Mouse (Mus musculus) mesoderm, embryonic 11.5 days (tissue): ENCODE data around the gene Gm20696.

Source experiments
- DNase-seq: peaks from one replicate; pipeline ENCODE4 v3.0.0-alpha.2; 2012; ENCODE audit warnings: low read depth, low spot score

Gene Gm20696

DNA sequence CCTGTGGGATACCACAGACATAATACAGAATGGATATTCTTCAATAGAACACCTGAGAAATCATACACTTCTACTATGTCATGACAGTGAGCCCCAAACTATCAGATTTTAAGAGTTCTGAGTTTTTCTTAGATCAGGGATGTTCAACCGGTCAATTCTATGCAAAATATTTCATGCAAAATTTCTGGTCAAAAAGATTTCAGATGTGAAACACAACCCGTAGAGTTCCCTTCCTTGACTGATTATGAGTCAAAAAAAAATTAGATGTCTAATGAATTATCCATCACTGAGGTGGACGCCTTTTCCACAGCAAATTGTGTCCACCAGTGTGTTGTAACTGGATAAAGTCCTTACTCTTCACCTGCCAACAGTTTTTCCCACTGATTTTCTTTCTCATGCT lies 332.3 kb downstream of the Gm20696 start:
- no peak for DNase-seq

DNA sequence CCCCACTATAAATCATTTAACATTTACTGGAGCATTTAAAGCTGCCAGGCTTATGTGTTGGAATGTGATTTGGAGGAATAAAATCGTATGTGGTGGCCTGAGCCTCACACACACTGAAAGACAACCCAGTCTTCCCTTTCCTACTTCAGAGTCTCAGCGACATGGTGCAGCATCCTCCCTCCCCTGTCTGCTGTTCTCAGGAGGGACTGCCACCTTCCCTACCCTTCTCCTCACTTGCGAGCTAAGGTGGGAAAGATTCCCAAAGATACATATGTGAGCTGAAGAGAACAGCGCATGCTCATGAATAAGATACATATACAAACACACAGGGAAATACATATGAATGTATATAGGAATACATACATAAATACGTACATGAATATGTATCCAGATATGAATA lies 333.5 kb downstream of the Gm20696 start:
- no peak for DNase-seq

DNA sequence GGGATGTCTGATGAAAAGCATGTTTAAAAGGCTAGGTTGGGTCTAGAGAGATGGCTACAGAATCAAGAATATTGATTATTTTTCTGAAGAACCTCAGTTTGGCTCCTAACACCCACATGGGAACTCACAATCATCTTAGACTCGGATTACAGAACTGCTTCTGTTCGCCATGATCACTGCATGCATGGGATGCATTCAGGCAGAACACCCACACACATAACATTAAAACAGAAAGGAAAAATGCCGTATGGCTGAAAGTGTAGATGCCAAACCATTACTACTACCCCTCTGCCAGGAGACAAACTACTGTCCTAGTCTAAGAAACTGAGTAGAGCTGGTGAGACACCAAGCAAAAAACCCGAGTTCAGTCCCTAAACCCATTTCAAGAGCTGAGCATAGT lies 336.4 kb downstream of the Gm20696 start:
- no peak for DNase-seq

DNA sequence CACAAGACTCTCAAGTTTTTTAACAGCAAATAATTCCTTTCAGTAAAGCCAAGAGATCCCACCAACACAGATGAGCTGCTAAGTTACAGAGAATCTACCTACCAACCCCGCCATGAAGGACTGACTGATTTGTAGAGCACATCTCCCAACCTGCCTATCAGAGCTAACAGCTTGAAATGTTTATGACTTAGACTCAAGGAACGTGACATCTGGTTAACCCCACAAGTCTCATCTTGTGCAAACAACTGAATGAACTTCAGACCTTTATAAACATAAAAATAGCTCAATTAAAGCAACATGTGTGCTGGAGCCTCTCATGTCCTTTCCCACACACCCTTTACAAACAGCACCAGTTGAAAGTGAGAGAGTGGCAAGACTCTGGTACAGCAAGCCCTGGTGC lies 338.0 kb downstream of the Gm20696 start:
- peak; percentile 62 for DNase-seq

DNA sequence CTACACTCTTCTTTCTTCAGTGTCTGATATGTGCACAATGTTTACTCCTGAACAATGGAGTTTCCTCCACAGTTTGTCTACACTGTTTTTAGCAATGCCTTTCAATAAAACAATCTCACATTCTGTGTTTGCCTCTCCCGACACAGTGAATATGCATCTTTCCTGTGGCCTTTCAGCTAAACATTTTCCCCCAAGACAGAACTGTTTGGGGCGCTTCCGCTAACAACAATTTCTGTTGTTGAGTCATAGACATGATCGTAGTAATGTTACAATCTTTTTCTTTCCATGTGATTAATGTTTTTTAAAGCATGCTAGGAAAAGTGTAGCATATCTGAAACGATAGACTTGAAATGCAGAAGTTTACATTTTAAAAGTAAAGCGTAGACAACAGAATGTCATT lies 338.5 kb downstream of the Gm20696 start:
- DNase-seq: no peak

DNA sequence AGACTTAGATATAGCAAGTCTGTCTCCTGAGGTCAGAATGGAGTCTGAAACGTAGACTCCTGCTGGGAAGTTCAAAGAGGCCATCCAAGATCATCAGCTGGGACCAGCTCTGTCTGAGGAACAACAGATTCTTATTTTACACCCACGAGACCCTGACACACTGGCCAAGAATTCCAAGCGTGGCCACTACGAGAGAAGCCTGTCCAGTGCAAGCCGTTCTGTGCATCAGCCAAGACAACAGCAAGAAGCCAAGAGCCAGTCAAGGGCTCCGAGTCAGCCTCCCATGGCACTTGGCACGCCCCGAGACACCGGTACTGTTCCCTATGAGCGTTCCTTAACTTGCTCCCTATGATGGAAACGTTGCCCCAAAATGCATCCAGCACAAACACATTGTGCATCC lies 338.9 kb downstream of the Gm20696 start:
- no peak for DNase-seq

DNA sequence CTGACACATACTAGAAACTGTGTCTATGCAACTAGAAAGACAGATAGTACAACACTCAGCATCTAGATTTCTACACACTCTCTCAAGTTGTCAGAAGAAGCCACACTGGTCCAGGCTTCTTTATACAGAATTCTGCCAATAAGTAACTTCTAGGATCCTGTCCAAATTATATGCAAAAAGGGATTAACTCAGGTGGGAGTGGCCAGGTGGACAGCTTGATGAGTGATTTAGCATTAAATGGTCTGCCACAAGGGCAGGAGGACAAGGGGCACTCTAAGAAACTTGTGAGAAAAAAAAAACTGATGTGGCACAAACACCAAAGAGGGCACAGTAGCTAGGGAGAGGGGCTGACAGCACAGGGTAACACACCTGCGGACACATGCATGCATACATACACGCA lies 340.7 kb downstream of the Gm20696 start:
- no peak for DNase-seq

DNA sequence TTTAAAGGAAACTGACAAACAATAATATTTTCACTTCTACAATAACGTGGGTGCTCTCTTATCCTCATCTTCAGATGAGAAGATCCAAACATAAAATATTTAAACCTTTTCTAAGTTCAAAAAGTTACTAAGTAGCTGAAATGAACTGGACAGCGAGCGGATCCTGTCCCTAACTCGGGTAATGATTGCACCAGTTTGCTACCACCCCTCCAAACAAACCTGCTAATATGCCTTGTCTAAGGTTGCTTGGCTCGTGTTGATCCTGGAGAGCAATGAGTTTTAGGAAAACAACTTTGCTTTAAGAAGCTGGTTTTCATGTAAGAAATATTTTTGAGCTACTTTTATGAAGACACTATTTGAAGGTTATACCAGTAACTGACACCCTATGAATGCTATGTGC lies 341.1 kb downstream of the Gm20696 start:
- no peak for DNase-seq

DNA sequence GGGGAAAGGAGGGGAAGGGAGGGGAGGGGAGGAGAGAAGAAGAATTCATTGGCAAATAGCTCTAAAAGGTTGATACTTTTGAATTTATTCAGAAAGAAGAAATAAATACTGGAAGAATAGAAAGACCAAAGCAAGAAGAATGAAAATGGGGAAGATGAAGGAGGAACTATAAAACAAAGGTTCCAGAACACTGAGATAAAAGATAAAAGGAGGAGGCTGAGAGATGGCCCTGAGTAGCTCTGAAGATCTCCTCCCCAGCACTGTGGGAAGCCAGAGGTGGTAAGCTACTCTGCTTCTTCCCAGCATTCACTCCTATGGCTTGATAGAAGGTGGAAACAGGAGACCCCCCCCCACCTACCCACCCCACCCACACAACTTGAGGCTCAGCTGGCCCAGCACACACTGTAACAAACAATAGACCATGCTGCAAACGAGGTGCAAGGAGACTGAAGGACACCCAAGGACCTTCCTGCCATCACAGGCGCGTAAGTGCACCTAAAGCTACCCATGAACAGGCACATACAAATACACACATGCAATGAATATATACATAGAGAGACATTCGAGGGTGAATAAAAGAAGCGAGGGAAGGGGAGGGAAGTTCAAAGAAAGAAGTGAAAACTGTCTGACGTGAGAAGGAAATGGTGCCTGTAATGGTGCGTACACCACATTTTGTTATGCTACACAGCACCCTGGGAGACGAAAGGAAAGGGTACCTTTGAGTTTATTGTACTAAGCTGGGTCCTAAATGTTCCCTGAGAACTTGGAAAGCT lies 344.3 kb downstream of the Gm20696 start:
- DNase-seq: no peak

DNA sequence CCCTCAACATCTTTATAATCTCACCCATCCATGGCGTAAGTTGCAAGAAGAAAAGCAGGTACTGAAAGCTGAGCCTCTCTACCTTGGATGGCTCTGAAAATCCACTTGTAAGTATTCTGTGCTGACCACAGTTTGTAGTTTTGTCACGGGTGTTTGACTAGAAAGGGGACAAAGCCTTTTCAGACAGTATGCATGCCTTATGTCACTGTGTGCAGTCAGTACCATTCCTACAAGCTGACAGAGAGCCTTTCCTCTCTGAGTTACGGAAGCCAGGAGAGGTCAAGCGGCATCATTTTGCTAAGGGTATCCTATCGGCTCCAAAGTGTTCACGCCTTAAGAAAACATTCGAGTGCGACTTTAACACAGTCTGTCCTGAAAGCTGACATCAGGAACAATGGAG lies 346.2 kb downstream of the Gm20696 start:
- DNase-seq: no peak

DNA sequence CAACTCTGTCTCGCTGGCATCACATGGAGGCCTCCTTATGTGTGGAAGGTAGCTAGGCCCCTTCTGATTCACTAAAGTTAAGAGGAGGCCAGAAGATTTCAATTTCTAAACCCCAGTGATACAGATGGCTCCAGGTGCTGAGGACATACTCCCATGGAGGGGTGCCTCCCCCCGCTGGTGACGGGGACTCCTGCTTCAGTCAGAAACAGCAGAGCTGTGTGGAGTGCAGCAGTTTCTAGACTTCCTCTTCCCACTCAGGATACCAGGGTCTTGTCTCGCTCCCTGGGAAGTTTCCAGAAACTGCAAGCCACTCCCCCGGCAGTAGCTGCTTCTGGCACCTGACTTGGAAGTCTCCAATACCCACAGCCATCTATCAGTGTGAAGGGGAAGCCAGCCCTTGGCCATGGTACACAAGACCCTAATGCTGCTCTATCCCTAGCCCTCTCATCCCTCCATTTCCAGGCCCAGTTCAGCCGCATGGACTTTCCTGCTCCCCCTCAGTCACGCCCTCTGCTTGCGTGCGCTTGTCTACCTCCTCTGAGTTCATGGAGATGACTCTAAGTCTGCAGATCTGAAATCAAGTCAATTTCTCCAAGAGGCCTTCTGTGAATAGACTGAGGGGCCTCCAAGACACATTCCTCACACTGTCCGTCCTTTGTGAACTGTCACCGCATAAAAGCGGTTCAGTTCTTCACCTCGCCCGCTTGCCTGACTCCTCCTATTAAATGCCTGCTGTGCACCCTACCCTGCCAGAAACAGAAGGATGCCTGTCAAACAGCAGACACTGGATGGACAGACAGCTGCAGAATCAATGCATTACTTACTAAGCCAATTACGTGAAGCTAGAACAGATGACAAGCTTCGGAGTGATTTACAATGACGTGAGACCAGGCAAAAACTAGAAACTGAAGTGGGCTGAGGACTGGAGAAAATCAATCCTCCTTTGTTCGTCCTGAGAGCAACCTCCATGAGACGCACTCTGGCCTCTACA lies 346.9 kb downstream of the Gm20696 start:
- DNase-seq: no peak

DNA sequence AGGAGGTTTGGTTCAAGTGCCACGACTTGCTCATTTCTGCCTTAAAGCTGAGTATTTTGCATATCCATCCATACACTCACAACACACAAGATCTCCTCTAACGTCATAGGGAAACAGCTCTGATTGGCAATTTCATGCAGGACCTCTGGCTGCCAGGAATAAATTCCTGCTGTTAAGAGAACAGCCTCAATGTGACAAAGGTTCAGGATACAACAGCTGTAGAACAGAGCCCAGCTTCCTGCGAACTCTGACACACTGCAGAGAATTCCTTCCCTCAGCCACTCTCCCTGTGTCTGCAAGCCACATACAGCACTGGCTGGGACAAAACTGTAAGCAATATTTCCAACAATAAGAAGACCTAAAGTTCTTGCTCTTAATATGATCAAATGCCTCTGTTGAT lies 351.9 kb downstream of the Gm20696 start:
- DNase-seq: no peak

DNA sequence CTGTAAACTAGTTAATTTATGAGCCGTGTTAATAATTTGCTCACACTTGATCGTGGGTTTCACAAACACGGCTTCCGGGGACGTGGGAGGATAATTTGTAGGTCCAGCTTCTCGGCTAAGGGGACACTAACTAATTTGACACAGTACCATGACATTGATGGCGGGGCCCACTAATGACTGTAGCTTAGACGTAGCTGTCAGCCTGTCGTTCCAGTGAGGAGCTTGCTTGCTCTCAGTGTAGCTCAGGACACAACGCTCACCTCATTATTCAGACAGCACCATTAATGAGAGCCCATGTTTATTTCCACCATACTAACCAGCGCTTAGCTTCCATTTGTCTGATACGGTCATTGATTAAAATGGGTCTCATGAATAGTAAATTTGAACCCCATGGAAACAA lies 356.1 kb downstream of the Gm20696 start:
- DNase-seq: no peak

DNA sequence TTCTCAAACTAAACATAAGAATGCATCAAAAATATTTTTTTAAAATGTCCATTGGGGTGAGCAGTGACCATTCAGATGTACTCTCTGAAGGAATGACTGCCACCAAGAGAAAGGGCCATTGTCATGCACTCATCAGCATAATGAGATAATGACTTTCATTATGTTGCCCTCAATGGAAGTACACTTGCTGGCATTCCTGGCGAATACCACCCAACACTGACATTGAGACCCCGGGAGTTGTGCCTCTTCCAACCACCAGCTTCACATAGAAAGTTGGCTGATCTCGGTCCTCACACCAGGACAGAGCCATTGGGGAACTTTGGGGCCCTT lies 356.5 kb downstream of the Gm20696 start:
- no peak for DNase-seq

DNA sequence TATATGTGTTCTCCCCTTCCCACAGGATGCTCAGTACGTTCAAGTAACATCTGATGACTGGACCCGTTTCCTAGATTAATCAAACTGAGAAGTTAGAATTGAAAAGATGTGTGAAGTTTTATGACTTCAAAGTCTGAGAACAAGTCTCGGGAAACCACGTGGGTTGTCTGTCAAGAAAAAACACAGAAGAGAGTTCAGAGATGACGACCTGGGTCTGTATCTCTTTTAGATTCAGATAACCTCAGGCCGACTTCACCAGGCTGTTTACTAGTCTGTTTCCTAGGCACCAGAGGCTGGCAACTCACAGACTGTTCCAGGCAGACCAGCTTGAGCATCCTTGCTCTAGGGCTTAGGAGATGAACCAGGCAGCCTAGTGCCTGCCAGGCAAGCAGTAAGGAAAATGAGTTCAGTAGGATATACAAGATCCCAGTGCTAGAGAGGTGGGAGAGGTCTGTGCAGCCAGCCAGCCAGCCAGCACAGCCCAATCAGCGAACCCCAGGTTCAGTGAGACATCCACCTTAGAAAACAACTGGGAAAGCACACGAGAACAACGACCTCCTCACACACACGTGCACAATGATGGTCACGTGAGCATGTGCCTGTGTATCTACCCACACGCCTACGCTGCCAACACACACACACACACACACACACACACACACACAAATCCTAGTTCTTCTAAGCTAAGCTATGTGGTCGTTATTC lies 357.0 kb downstream of the Gm20696 start:
- no peak for DNase-seq

DNA sequence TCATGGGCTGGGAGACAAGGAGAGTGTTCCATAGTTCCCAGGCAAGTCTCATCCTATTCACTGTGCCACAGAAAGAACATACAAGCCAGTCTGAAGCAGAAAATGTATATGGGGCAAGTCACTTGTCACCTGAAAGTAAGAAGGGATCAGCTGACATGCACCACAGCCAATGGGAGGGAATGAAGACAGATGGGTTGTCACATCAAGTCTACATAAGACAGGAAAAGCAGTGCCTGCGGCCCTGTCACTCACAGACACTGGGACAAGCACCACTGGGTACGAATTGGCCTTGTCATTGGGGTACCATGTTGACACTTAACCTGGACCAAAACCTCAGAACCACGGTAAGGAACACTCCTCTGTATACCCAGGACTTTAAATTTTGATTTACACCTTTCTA lies 360.8 kb downstream of the Gm20696 start:
- no peak for DNase-seq

DNA sequence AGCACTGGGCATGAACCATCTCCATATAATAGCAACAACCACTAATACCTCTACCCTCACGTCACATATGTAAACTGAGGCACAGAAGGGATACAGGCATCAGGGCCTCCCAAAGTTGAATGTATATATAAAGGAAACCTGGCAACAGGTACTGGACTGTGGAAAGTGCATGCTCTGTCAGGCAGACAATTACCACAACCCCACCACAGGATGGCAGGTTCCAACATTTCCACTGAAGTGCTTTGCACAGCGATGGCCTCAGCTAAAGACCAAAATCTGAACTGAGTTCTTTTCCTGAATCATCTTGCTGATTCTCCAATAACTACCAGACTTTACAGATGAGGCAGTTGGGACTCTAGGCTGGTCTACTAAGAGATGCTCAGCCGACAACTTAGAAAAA lies 361.4 kb downstream of the Gm20696 start:
- no peak for DNase-seq

DNA sequence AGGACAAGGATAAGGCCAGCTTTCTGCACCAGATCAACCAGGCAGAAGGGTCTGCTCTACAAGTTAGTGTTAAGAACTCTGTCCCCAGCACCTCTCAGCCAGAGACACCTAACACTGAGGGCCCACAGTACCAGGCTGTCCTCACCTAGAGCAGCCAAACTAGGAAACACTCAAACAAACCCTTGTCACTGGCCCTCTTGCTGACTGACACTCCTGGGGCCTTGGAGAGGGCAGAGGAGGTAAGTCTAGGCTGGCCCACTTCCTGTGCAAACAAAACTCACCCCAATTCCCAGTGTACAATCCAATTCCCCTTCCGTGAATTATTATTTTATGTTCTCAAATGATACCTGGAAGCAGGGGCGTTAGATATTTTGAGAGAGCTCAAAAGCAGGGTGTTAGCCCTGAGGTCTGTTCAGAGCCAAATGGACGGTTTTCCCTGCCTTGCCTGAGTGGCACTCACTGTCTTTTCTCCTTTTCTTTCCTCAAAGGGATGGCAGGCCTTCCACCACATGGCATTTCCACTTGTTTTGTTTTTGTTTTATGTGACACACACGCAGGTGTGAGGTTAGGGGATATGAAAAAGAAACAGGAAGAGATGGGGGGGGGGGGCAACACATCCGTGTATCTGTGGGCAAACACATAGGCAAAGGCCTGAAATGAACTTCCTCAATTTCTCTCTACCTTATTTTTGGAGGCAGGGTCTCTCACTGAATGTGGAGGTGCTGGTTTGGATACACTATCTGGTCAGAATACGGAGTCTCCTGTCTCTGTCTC lies 363.7 kb downstream of the Gm20696 start:
- no peak for DNase-seq

DNA sequence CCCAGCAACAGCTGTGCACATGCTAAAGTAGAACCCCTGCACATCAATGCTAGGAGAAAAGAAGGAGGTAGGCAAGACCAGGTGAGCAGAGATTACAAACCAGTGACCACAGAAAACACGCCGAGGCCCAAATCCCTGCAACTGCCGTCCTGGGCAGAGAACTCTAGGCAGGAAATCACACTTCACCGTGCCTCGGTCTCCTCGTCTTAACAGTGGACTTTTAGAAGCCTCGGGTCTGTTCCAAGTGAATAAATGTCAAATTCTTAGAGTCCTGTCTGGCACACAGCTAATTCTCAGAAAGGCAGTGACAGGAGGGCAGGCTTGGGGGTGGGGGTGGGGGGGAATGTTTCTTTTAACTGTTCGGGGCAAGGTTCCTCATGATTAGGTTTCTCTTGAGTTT lies 364.7 kb downstream of the Gm20696 start:
- no peak for DNase-seq

DNA sequence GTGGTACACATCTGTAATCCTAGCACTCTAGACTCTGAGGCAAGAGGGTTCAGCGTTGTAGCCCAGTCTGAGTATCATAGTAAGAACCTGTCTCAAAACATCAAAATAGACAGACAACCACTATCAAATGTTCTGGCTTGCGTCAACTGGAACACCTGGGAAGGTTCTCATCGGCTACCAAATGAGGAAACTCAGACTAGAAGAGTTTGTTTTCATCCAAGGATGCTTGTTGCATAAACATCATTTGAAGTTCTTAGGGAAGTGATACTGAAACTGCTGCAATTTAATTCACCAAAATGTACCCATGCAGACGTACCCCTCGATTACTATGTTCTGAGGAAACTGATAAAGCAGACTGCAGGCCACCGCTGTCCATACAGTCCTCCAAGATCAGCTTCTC lies 366.4 kb downstream of the Gm20696 start:
- no peak for DNase-seq

DNA sequence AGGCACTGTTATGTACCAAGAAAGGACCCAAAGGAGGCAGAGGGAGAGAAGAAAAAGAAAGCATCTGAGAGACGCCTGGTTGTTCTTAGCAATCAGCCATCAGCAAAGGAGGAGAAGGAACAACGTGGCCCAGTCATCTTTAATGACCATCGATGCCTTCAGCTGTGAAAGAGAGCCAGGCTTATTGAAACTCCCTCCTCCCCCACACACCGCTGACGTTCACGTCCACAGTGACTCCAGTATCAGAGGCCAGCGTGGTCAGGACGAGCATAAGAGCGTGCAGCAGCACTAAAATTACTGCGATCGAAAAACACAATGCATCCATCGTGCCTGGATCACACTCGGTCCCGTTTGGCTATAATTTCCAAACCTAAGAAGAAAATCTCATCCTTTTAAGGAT lies 367.4 kb downstream of the Gm20696 start:
- DNase-seq: no peak

DNA sequence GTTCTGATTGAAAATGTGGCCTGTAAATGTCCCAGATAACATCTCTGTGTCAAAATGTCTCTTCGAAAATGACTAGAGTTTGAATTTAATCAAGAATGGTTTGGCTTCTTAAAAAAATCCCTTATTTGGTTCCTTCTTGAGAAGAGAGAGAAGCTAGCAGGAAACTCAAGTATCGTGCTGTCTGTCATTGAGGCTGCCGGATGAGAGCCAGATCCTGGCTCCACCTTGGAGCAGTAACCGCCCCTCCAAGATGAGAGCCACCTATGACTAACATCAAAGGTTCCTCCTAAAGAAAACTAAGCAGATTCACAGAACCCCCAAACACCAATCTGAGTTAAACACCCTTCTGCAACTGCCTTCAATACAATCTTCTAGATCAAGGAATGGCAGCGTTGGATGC lies 369.1 kb downstream of the Gm20696 start:
- no peak for DNase-seq
